20 mouse cellular contexts compared by ENCODE assay signal in the genomic region with DNA sequence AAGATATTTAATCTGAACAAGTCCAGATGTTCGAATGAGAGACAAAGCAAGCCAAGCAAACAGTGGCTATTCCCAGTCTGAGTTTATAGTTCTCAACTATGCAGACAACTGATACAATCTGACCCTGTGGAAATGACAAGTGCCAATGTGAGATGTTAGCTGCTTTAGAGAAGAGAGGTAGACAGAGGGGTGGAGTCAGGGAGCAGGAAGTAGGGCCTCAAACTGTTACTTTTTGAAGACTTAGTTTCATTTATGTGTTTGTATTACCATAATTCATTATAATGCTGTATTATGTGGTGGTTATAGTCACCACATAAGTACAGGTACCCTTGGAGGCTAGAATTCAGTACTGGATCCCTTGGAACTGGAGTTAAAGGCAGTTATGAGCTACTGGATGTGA. TPM values are rescaled to one million over a fixed set of nuclear protein-coding genes. Genes with fewer than 3 reads are reported as not detected.
DNase-seq lines count a peak whose midpoint lies in the region; ATAC-seq lines count a peak whose summit lies in the region.
"Had no signal": no experiment of that assay in that cellular context is flagged by ENCODE, and none has a peak within 500 bp of the region (broad histone marks: within the 10 kb centered on the region; RNA-seq: fewer than 3 reads in every experiment).

No protein-coding gene starts in this region.

- no peak overlapping the region for H3K4me3 ChIP-seq in forebrain, embryonic 13.5 days
- H3K4me3 ChIP-seq in midbrain, embryonic 14.5 days (replicated peaks; ENCODE audit: low read depth, low read length), result no peak overlapping the region
- H3K4me3 ChIP-seq: embryonic facial prominence, embryonic 13.5 days; forebrain, embryonic 12.5 days; heart, embryonic 12.5 days; hindbrain, embryonic 10.5 days had no signal

- H3K9me3 ChIP-seq in forebrain, embryonic 13.5 days (replicated peaks), result no peaks in the 10 kb centered on the region
- H3K9me3 ChIP-seq in midbrain, embryonic 14.5 days (ENCODE audit: control insufficient read depth, low read length), result no peaks in the 10 kb centered on the region
- H3K9me3 ChIP-seq: embryonic facial prominence, embryonic 13.5 days; forebrain, embryonic 12.5 days; heart, embryonic 12.5 days; hindbrain, embryonic 10.5 days had no signal

- H3K4me2 ChIP-seq in forebrain, embryonic 13.5 days, result no peak overlapping the region
- no peak overlapping the region for H3K4me2 ChIP-seq in midbrain, embryonic 14.5 days (ENCODE audit: low read length)
- H3K4me2 ChIP-seq: embryonic facial prominence, embryonic 13.5 days; forebrain, embryonic 12.5 days; heart, embryonic 12.5 days; hindbrain, embryonic 14.5 days had no signal

- no peaks in the 10 kb centered on the region for H3K36me3 ChIP-seq in forebrain, embryonic 13.5 days (ENCODE audit: poor library complexity, severe bottlenecking)
- H3K36me3 ChIP-seq in midbrain, embryonic 14.5 days (ENCODE audit: control insufficient read depth, insufficient read depth, low read length), result peaks cover 3% of the 10 kb centered on the region; the same call in 1 of the 2 replicates
- H3K36me3 ChIP-seq: forebrain, embryonic 12.5 days; hindbrain, embryonic 10.5 days had no signal

- peak; percentile 57 for DNase-seq in thymus, postnatal 0 days (ENCODE audit: low spot score)
- DNase-seq in thymus, postnatal 36 days, result no peak
- DNase-seq in CD4-positive, CD25-positive, alpha-beta regulatory T cell, adult 2 months (ENCODE audit: low read depth, low spot score), result peak; percentile 51
- DNase-seq in T-cell, adult 2 months (ENCODE audit: low spot score), result peak; percentile 20
- peak; percentile 56 for DNase-seq in naive thymus-derived CD4-positive, alpha-beta T cell, adult 2 months (ENCODE audit: low read depth)
- DNase-seq in midbrain, embryonic 14.5 days, result no peak
- DNase-seq in layer of hippocampus, adult 9-10 months (ENCODE audit: low spot score), result no peak
- DNase-seq: adrenal gland, postnatal 14 days; B cell, adult 2 months; cerebellum, adult 11-12 months; cerebellum, adult 9-10 months; cerebellum, postnatal 36 days; forebrain, postnatal 0 days; gastrocnemius, postnatal 14 days had no signal

- H3K4me1 ChIP-seq in forebrain, embryonic 13.5 days, result peaks cover 8% of the 10 kb centered on the region; the same call in 1 of the 2 replicates
- no peaks in the 10 kb centered on the region for H3K4me1 ChIP-seq in midbrain, embryonic 14.5 days (ENCODE audit: control insufficient read depth, insufficient read depth, low read length)
- H3K4me1 ChIP-seq: embryonic facial prominence, embryonic 13.5 days; forebrain, embryonic 12.5 days; hindbrain, embryonic 10.5 days had no signal

- no peak overlapping the region for H3K9ac ChIP-seq in forebrain, embryonic 13.5 days
- H3K9ac ChIP-seq in midbrain, embryonic 14.5 days (replicated peaks; ENCODE audit: low read length), result no peak overlapping the region
- H3K9ac ChIP-seq: embryonic facial prominence, embryonic 13.5 days; forebrain, embryonic 12.5 days; forebrain, postnatal 0 days; heart, embryonic 12.5 days; hindbrain, embryonic 14.5 days had no signal

- WGBS in forebrain, embryonic 13.5 days, result 76% methylated on average over 1 of the region's 1 CpGs
- 75% methylated on average over 1 of the region's 1 CpGs for WGBS in midbrain, embryonic 14.5 days

- H3K27ac ChIP-seq in forebrain, embryonic 13.5 days, result no peak overlapping the region
- no peak overlapping the region for H3K27ac ChIP-seq in midbrain, embryonic 14.5 days (replicated peaks; ENCODE audit: low read depth, low read length)
- H3K27ac ChIP-seq: embryonic facial prominence, embryonic 13.5 days; forebrain, embryonic 12.5 days; hindbrain, embryonic 10.5 days; hindbrain, embryonic 14.5 days had no signal

- no peaks in the 10 kb centered on the region for H3K27me3 ChIP-seq in forebrain, embryonic 13.5 days
- no peaks in the 10 kb centered on the region for H3K27me3 ChIP-seq in midbrain, embryonic 14.5 days (ENCODE audit: control insufficient read depth, insufficient read depth, low read length)
- H3K27me3 ChIP-seq: embryonic facial prominence, embryonic 13.5 days; forebrain, embryonic 12.5 days; heart, embryonic 12.5 days had no signal

- no peak for ATAC-seq in forebrain, embryonic 13.5 days
- ATAC-seq in midbrain, embryonic 14.5 days (ENCODE audit: low FRiP score, low TSS enrichment), result no peak
- ATAC-seq: forebrain, postnatal 0 days had no signal

RNA-seq across cellular contexts. Expression of a gene that starts 53.4 kb away (rescaled TPM):
- 13.1 and 13.6 TPM in 2 replicates for polyA plus RNA-seq in thymus, postnatal 0 days (2015; fragmentation: Nextera tagmentation; extraction: Ambion mirVana)
- 15.4 and 18.3 TPM in 2 replicates for polyA plus RNA-seq in forebrain, embryonic 13.5 days (2015; fragmentation: Nextera tagmentation; extraction: Ambion mirVana)
- 16.0 and 18.2 TPM in 2 replicates for polyA plus RNA-seq in midbrain, embryonic 14.5 days (2014; fragmentation: Nextera tagmentation; extraction: Ambion mirVana)

Comparison
In these comparisons a context has a peak if more than half of its experiments do, and no peak if none do; other contexts are left out.
1. DNase-seq: peak in thymus, postnatal 0 days (single experiment), CD4-positive, CD25-positive, alpha-beta regulatory T cell, adult 2 months (single experiment), T-cell, adult 2 months (single experiment) and naive thymus-derived CD4-positive, alpha-beta T cell, adult 2 months (single experiment); none in thymus, postnatal 36 days (0 of 2), midbrain, embryonic 14.5 days (single experiment) and layer of hippocampus, adult 9-10 months (single experiment).